Comparison of ENCODE assay signal across 9 mouse cellular contexts in the genomic region with DNA sequence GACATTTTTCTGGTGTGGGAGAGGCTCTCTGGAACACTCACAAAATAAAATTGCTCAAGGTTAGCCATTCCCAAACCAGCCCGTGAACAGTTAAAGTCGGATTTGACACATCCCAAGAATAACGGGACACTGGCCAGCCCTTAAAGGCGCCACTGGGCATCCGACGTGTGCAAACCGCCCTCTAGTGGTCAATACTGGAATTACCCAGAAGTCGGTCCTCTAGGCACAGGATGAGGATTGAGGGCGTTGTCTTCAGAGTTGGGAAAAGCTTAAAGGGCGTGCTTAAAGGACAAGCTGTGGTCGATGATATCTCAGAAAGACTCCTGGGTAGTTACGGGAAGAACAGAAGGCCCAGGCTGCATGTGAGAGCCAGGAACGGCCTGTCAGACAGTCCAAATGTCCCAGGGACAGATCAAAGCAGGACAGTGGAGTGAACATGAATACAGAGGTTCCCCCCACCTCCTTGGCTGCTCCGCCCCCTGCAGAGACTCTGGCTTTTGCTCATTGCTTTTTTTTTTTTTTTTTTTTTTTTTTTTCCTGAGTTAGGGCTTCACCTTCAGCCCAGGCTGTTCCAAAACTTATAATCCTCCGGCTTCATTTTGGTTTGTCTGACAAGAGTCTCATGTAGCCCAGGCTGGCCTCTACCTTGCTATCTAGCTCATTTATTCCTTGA.
DNase-seq lines count a peak whose midpoint lies in the region; ATAC-seq and TF ChIP-seq lines count a peak whose summit lies in the region.
"Had no signal": no experiment of that assay in that cellular context is flagged by ENCODE, and none has a peak within 500 bp of the region (broad histone marks: within the 10 kb centered on the region; RNA-seq: fewer than 3 reads in every experiment).

No protein-coding gene starts in this region.

- no peaks in the 10 kb centered on the region for H3K36me3 ChIP-seq in ES-Bruce4 (ENCODE audit: control insufficient read depth, insufficient read depth, low read length, poor library complexity, severe bottlenecking)
- peaks cover 2% of the 10 kb centered on the region; the same call in 1 of the 2 replicates for H3K36me3 ChIP-seq in heart, embryonic 16.5 days (ENCODE audit: control insufficient read depth, insufficient read depth)
- no peaks in the 10 kb centered on the region for H3K36me3 ChIP-seq in lung, embryonic 15.5 days
- H3K36me3 ChIP-seq: limb, embryonic 12.5 days had no signal

- peak; percentile 93 for TF ChIP-seq CTCF in ES-Bruce4 (IDR thresholded peaks at IDR 0.05; ENCODE audit: low read depth, low read length)
- TF ChIP-seq CTCF in bone marrow, adult 2 months (IDR thresholded peaks at IDR 0.05; ENCODE audit: control insufficient read depth, insufficient read depth, low read length), result peak; percentile 87

- H3K9ac ChIP-seq in ES-Bruce4 (ENCODE audit: low read depth, poor library complexity, severe bottlenecking), result no peak overlapping the region
- H3K9ac ChIP-seq in heart, embryonic 16.5 days (ENCODE audit: low read length), result no peak overlapping the region
- no peak overlapping the region for H3K9ac ChIP-seq in lung, embryonic 15.5 days
- H3K9ac ChIP-seq: limb, embryonic 12.5 days had no signal

- H3K4me3 ChIP-seq in ES-Bruce4 (ENCODE audit: low read depth, low read length), result no peak overlapping the region
- no peak overlapping the region for H3K4me3 ChIP-seq in bone marrow, adult 2 months (replicated peaks; ENCODE audit: control insufficient read depth, low read depth, low read length)
- H3K4me3 ChIP-seq in heart, embryonic 16.5 days (ENCODE audit: low read length), result no peak overlapping the region
- no peak overlapping the region for H3K4me3 ChIP-seq in lung, embryonic 15.5 days
- H3K4me3 ChIP-seq: limb, embryonic 12.5 days had no signal

- H3K27me3 ChIP-seq in ES-Bruce4 (ENCODE audit: control insufficient read depth, insufficient read depth, low read length, poor library complexity, severe bottlenecking), result no peaks in the 10 kb centered on the region
- H3K27me3 ChIP-seq in heart, embryonic 16.5 days (ENCODE audit: control insufficient read depth, insufficient read depth, low read length), result no peaks in the 10 kb centered on the region
- H3K27me3 ChIP-seq in lung, embryonic 15.5 days, result no peaks in the 10 kb centered on the region
- H3K27me3 ChIP-seq: limb, embryonic 12.5 days had no signal

- DNase-seq in layer of hippocampus, adult 18-20 months (ENCODE audit: low spot score in 2 of 2), result peak; percentile 60 to 90
- DNase-seq in retina, postnatal 1 day, result peak; percentile 90
- DNase-seq in urinary bladder, postnatal 10 days (ENCODE audit: low spot score), result peak; percentile 61

- H3K4me1 ChIP-seq in ES-Bruce4 (ENCODE audit: control insufficient read depth, insufficient read depth, low read length), result no peaks in the 10 kb centered on the region
- peaks cover 5% of the 10 kb centered on the region for H3K4me1 ChIP-seq in bone marrow, adult 2 months (ENCODE audit: control insufficient read depth, insufficient read depth, low read length)
- H3K4me1 ChIP-seq in heart, embryonic 16.5 days (ENCODE audit: control insufficient read depth, insufficient read depth, low read length), result peaks cover 38% of the 10 kb centered on the region
- H3K4me1 ChIP-seq in lung, embryonic 15.5 days, result peaks cover 28% of the 10 kb centered on the region

- peak; percentile 67; the same call in 1 of the 2 replicates for ATAC-seq in erythroid progenitor cell, adult 5-6 weeks (replicated peaks; ENCODE audit: low FRiP score, poor library complexity, severe bottlenecking)
- no peak for ATAC-seq in heart, embryonic 16.5 days (replicated peaks; ENCODE audit: extremely low read depth, insufficient read depth, low FRiP score)
- ATAC-seq in lung, embryonic 15.5 days (ENCODE audit: borderline replicate concordance, extremely low read depth, low FRiP score, low TSS enrichment), result peak; percentile 58; the same call in 1 of the 2 replicates

- H3K9me3 ChIP-seq in ES-Bruce4 (replicated peaks; ENCODE audit: control insufficient read depth, insufficient read depth, low read length, poor library complexity, severe bottlenecking), result no peaks in the 10 kb centered on the region
- no peaks in the 10 kb centered on the region for H3K9me3 ChIP-seq in heart, embryonic 16.5 days (replicated peaks; ENCODE audit: control insufficient read depth, low read length)
- H3K9me3 ChIP-seq in lung, embryonic 15.5 days, result no peaks in the 10 kb centered on the region
- H3K9me3 ChIP-seq: limb, embryonic 12.5 days had no signal

- H3K4me2 ChIP-seq in heart, embryonic 16.5 days (ENCODE audit: low read depth, low read length), result 0 out of 2 replicates have a peak overlapping the region, but pooled peaks have one; percentile 6
- H3K4me2 ChIP-seq in lung, embryonic 15.5 days, result no peak overlapping the region
- H3K4me2 ChIP-seq: limb, embryonic 12.5 days had no signal

- no peak for TF ChIP-seq POLR2A in ES-Bruce4 (IDR thresholded peaks at IDR 0.05; ENCODE audit: insufficient read depth, low read length)
- TF ChIP-seq POLR2A in bone marrow, adult 2 months (IDR thresholded peaks at IDR 0.05; ENCODE audit: borderline replicate concordance, control insufficient read depth, low read depth, low read length), result no peak

- no peak overlapping the region for H3K27ac ChIP-seq in ES-Bruce4 (ENCODE audit: insufficient read depth, low read length)
- H3K27ac ChIP-seq in bone marrow, adult 2 months (ENCODE audit: control insufficient read depth, insufficient read depth, low read depth, low read length, poor library complexity), result no peak overlapping the region
- H3K27ac ChIP-seq in heart, embryonic 16.5 days (ENCODE audit: low read length), result no peak overlapping the region
- H3K27ac ChIP-seq in lung, embryonic 15.5 days, result no peak overlapping the region
- H3K27ac ChIP-seq: limb, embryonic 12.5 days had no signal

- no peak for TF ChIP-seq EP300 in ES-Bruce4 (IDR thresholded peaks at IDR 0.05; ENCODE audit: insufficient read depth, low read depth, low read length)

- WGBS in bone marrow, adult 2 months, result 11% methylated on average over 15 of the region's 15 CpGs
- WGBS in heart, embryonic 16.5 days, result 11% methylated on average over 15 of the region's 15 CpGs
- 9% methylated on average over 15 of the region's 15 CpGs for WGBS in lung, embryonic 15.5 days
